Mouse (Mus musculus): ENCODE measurements around the gene Myoz1. TPM values are rescaled to one million over a fixed set of nuclear protein-coding genes. Genes with fewer than 3 reads are reported as not detected.

The Myoz1 gene
- polyA plus RNA-seq, 1 experiment from 2014 or later = not detected

- Histone ChIP-seq H3K4me3 (replicated peaks; ENCODE audit: low read length) (peak overlapping the region; percentile 71), H3K36me3 (replicated peaks; ENCODE audit: control insufficient read depth, insufficient read depth) (no peaks in the 10 kb centered on the region), H3K27ac (peak overlapping the region; percentile 87), H3K9me3 (ENCODE audit: control insufficient read depth, low read length) (no peaks in the 10 kb centered on the region), H3K9ac (peak overlapping the region; percentile 87), H3K4me1 (replicated peaks; ENCODE audit: control insufficient read depth, insufficient read depth, low read length) (peaks cover 11% of the 10 kb centered on the region), H3K27me3 (ENCODE audit: control insufficient read depth, insufficient read depth, low read length) (peaks cover 9% of the 10 kb centered on the region; the same call in 1 of the 2 replicates), H3K4me2 (replicated peaks) (peak overlapping the region; percentile 89)
- WGBS = 1% methylated on average over 52 of the region's 52 CpGs
- ATAC-seq (ENCODE audit: low FRiP score) (peak; percentile 91), DNase-seq (ENCODE audit: low spot score) (peak; percentile 96)
These were observed 4.7 kb upstream of the Myoz1 start for GRCm38 (mm10) chr14:20660827-20661660.

DNA sequence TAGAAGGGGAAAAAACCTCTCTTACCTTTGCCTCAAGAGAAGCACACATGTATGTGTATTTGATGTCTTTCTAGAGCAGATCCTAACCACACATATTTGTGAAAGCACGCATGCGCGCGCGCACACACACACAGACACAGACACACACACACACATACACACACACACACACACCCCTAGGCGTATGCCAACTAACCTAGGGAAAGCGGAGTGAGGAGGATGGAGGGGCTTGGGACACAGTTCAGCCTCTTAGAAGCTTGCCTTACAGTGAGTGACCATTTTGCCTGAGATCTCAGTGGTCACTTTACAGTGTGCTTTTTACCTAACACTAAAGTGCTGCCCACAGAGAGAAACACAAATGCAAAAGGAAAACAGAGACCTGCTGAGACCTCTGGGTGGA, 3.3 kb upstream of the Myoz1 start:
- no peak for ATAC-seq (ENCODE audit: low FRiP score)
- H3K27me3 ChIP-seq (ENCODE audit: control insufficient read depth, insufficient read depth, low read length) = peaks cover 5% of the 10 kb centered on the region; the same call in 1 of the 2 replicates
- over 99% methylated on average over 7 of the region's 7 CpGs for WGBS

DNA sequence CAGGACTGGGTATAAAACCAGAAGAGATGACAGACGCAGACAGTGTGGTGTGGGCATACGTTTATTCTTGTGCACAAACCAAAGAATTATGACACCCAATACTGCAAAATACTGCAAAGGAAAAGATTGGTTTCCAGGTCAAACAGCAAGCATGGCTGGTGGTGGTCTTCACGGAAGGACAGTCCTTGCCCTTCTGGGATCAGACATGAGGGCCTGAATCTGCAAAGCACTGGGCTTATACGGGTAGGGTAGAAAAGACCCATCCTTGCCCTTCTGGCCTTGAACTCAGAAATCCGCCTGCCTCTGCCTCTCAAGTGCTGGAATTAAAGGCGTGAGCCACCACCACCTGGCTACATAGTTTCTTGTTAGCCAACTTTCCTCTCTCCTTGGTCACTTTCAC, 2.6 kb upstream of the Myoz1 start:
- no peak overlapping the region for H3K27ac ChIP-seq
- no peak overlapping the region for H3K9ac ChIP-seq
- H3K4me2 ChIP-seq (replicated peaks) = no peak overlapping the region
- ATAC-seq (ENCODE audit: low FRiP score) (no peak), DNase-seq (ENCODE audit: low spot score) (no peak)
- H3K4me1 ChIP-seq (replicated peaks; ENCODE audit: control insufficient read depth, insufficient read depth, low read length) = peaks cover 11% of the 10 kb centered on the region
- H3K9me3 ChIP-seq (ENCODE audit: control insufficient read depth, low read length) = no peaks in the 10 kb centered on the region
- WGBS = 90% methylated on average over 6 of the region's 6 CpGs
- H3K36me3 ChIP-seq (replicated peaks; ENCODE audit: control insufficient read depth, insufficient read depth) = no peaks in the 10 kb centered on the region
- peaks cover 5% of the 10 kb centered on the region; the same call in 1 of the 2 replicates for H3K27me3 ChIP-seq (ENCODE audit: control insufficient read depth, insufficient read depth, low read length)
- H3K4me3 ChIP-seq (replicated peaks; ENCODE audit: low read length) = no peak overlapping the region

More for the DNA sequence above, 3.3 kb upstream of the Myoz1 start:
- H3K4me2 ChIP-seq (replicated peaks) = no peak overlapping the region
- no peak overlapping the region for H3K4me3 ChIP-seq (replicated peaks; ENCODE audit: low read length)
- DNase-seq (ENCODE audit: low spot score) = no peak
- no peaks in the 10 kb centered on the region for H3K9me3 ChIP-seq (ENCODE audit: control insufficient read depth, low read length)
- H3K36me3 ChIP-seq (replicated peaks; ENCODE audit: control insufficient read depth, insufficient read depth) = no peaks in the 10 kb centered on the region
- no peak overlapping the region for H3K27ac ChIP-seq
- H3K4me1 ChIP-seq (replicated peaks; ENCODE audit: control insufficient read depth, insufficient read depth, low read length) = peaks cover 11% of the 10 kb centered on the region
- no peak overlapping the region for H3K9ac ChIP-seq

DNA sequence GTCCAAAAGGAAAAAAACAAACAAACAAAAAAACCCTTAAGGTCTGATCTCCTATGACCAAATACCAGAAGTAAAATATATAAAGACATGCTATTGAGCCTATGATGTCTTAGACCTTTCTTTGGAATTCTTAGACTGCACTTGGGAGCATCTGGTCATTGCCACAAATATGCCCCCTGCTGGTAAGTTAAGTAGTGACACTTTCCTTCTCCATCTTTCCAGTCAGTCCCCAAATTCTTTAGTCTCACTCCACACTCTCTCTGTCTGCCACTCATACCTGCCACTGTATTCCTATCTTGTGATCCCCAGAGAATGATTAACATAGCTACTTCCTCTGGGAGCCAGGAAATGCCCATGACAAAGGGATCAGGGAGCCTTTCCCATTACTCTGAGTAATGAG, 2.0 kb upstream of the Myoz1 start:
- H3K9me3 ChIP-seq (ENCODE audit: control insufficient read depth, low read length) = no peaks in the 10 kb centered on the region
- peak; percentile 73 for DNase-seq (ENCODE audit: low spot score)
- no peak for ATAC-seq (ENCODE audit: low FRiP score)
- H3K36me3 ChIP-seq (replicated peaks; ENCODE audit: control insufficient read depth, insufficient read depth) = no peaks in the 10 kb centered on the region
- H3K9ac ChIP-seq = no peak overlapping the region
- no peak overlapping the region for H3K4me2 ChIP-seq (replicated peaks)
- no peak overlapping the region for H3K4me3 ChIP-seq (replicated peaks; ENCODE audit: low read length)
- H3K27me3 ChIP-seq (ENCODE audit: control insufficient read depth, insufficient read depth, low read length) = peaks cover 5% of the 10 kb centered on the region; the same call in 1 of the 2 replicates
- peaks cover 11% of the 10 kb centered on the region for H3K4me1 ChIP-seq (replicated peaks; ENCODE audit: control insufficient read depth, insufficient read depth, low read length)
- H3K27ac ChIP-seq = no peak overlapping the region

DNA sequence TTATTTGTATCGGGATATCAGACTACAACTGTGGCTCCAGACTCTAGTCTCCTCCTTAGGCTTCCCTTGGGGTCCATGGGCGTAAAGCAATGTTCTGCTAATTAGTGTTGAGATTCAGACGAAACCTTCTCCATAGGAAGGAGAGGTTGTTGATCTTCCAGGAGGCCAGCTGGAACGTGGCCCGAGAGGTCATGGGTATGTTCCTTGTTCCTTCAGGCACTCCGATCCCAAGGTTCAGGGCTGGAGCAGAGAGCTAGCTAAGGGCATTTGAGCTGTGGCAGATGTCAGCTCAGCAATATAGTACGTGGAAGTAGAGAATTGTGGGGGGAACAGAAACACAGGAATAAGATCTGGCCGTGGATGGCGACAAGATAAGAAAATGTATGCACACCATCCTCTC, 609 bp downstream of the Myoz1 start:
- Histone ChIP-seq H3K27ac (no peak overlapping the region), H3K9ac (no peak overlapping the region), H3K27me3 (ENCODE audit: control insufficient read depth, insufficient read depth, low read length) (no peaks in the 10 kb centered on the region), H3K4me1 (replicated peaks; ENCODE audit: control insufficient read depth, insufficient read depth, low read length) (no peaks in the 10 kb centered on the region), H3K4me3 (replicated peaks; ENCODE audit: low read length) (no peak overlapping the region), H3K36me3 (replicated peaks; ENCODE audit: control insufficient read depth, insufficient read depth) (no peaks in the 10 kb centered on the region), H3K4me2 (replicated peaks) (no peak overlapping the region), H3K9me3 (ENCODE audit: control insufficient read depth, low read length) (no peaks in the 10 kb centered on the region)
- ATAC-seq (ENCODE audit: low FRiP score) = no peak
- 80% methylated on average over 9 of the region's 9 CpGs for WGBS
- DNase-seq (ENCODE audit: low spot score) = no peak

DNA sequence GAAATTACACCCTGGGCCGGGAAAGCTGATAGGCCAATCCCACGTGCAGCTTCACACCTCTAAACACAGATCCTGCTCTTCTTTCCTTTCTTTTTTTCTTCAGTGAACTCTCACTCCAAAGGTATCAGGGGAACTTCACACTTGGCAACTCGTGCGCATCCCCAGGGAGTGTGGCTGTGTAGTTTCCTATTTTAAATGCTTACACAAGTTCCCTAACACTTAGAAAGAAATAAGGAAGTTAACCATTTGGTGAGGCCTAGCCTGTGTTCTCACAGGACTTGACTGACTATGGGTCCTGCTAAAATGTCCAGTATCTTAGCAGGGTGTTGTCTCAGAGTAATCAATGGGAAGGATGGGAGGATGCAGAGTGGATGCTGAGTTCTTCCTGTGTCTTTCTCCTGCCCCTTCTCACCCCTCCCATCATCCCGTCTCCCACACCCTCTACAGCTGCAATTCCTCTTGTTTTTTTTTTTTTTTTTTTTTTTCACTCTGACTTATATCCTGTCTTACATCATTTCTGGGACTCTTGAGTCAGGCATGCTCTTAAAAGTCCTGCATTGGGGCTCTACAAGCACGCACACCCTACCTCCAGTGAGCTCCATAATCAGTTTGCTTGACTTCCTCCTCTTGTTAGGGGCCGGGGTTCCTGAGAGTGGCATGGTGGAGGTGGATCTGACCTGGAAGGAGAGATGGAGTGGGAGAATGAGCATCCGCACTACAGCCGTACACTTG, 1.5 kb downstream of the Myoz1 start:
- DNase-seq (ENCODE audit: low spot score) (no peak), ATAC-seq (ENCODE audit: low FRiP score) (no peak)
- 84% methylated on average over 9 of the region's 9 CpGs for WGBS
- H3K4me2 ChIP-seq (replicated peaks) = no peak overlapping the region
- H3K27ac ChIP-seq = no peak overlapping the region
- no peaks in the 10 kb centered on the region for H3K4me1 ChIP-seq (replicated peaks; ENCODE audit: control insufficient read depth, insufficient read depth, low read length)
- H3K4me3 ChIP-seq (replicated peaks; ENCODE audit: low read length) = no peak overlapping the region
- H3K9ac ChIP-seq = no peak overlapping the region
- no peaks in the 10 kb centered on the region for H3K36me3 ChIP-seq (replicated peaks; ENCODE audit: control insufficient read depth, insufficient read depth)
- H3K9me3 ChIP-seq (ENCODE audit: control insufficient read depth, low read length) = no peaks in the 10 kb centered on the region
- no peaks in the 10 kb centered on the region for H3K27me3 ChIP-seq (ENCODE audit: control insufficient read depth, insufficient read depth, low read length)

- no peaks in the 10 kb centered on the region for H3K9me3 ChIP-seq (ENCODE audit: control insufficient read depth, low read length)
- no peaks in the 10 kb centered on the region for H3K27me3 ChIP-seq (ENCODE audit: control insufficient read depth, insufficient read depth, low read length)
- H3K4me2 ChIP-seq (replicated peaks) = no peak overlapping the region
- DNase-seq (ENCODE audit: low spot score) (no peak), ATAC-seq (ENCODE audit: low FRiP score) (no peak)
- H3K27ac ChIP-seq = no peak overlapping the region
- H3K4me1 ChIP-seq (replicated peaks; ENCODE audit: control insufficient read depth, insufficient read depth, low read length) = no peaks in the 10 kb centered on the region
- WGBS = 71% methylated on average over 4 of the region's 4 CpGs
- no peak overlapping the region for H3K9ac ChIP-seq
- no peak overlapping the region for H3K4me3 ChIP-seq (replicated peaks; ENCODE audit: low read length)
- H3K36me3 ChIP-seq (replicated peaks; ENCODE audit: control insufficient read depth, insufficient read depth) = no peaks in the 10 kb centered on the region
These were observed 4.6 kb downstream of the Myoz1 start for GRCm38 (mm10) chr14:20651722-20652256.

DNA sequence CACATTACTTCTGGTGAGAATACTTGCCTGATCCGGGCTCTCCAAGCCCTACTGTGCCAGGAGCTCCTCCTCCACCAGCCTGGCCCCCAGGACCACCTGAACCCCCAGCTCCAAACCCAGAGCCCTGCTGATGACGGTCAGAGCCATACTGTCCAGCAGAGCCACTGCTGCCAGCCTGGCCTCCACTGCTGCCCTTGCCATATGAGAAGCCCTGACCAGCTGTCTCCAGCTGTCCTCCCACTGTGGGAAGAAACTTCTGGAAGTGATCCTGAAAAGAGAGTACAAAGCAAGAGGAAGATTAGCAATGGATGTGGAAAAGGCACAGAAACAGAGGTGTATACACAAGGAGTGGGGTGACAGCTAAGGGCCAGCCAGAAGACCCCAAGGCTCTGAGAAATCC, 5.3 kb downstream of the Myoz1 start:
- ATAC-seq (ENCODE audit: low FRiP score) = no peak
- H3K4me2 ChIP-seq (replicated peaks) = no peak overlapping the region

GRCm38 (mm10) chr14:20646381-20646780, 10.0 kb downstream of the Myoz1 start:
- Histone ChIP-seq H3K4me1 (replicated peaks; ENCODE audit: control insufficient read depth, insufficient read depth, low read length) (peaks cover 6% of the 10 kb centered on the region; the same call in 1 of the 2 replicates), H3K9me3 (ENCODE audit: control insufficient read depth, low read length) (no peaks in the 10 kb centered on the region), H3K36me3 (replicated peaks; ENCODE audit: control insufficient read depth, insufficient read depth) (no peaks in the 10 kb centered on the region), H3K4me2 (replicated peaks) (no peak overlapping the region), H3K27ac (no peak overlapping the region), H3K4me3 (replicated peaks; ENCODE audit: low read length) (no peak overlapping the region), H3K9ac (no peak overlapping the region), H3K27me3 (ENCODE audit: control insufficient read depth, insufficient read depth, low read length) (no peaks in the 10 kb centered on the region)
- no peak for ATAC-seq (ENCODE audit: low FRiP score)
- DNase-seq (ENCODE audit: low spot score) = no peak

More for the DNA sequence above, 5.3 kb downstream of the Myoz1 start:
- no peak for DNase-seq (ENCODE audit: low spot score)
- Histone ChIP-seq H3K4me3 (replicated peaks; ENCODE audit: low read length) (no peak overlapping the region), H3K9ac (no peak overlapping the region), H3K4me1 (replicated peaks; ENCODE audit: control insufficient read depth, insufficient read depth, low read length) (no peaks in the 10 kb centered on the region), H3K9me3 (ENCODE audit: control insufficient read depth, low read length) (no peaks in the 10 kb centered on the region), H3K27ac (no peak overlapping the region), H3K36me3 (replicated peaks; ENCODE audit: control insufficient read depth, insufficient read depth) (no peaks in the 10 kb centered on the region), H3K27me3 (ENCODE audit: control insufficient read depth, insufficient read depth, low read length) (no peaks in the 10 kb centered on the region)
- 80% methylated on average over 2 of the region's 2 CpGs for WGBS

Measured in hindbrain, embryonic 14.5 days (tissue).